Mouse (Mus musculus): ENCODE measurements around the gene Ctsm. TPM values are rescaled to one million over a fixed set of nuclear protein-coding genes. Genes with fewer than 3 reads are reported as not detected.
"Not testable (repeated sequence)": the region's sequence is repeated elsewhere in the genome, so short reads cannot be mapped to it uniquely, and the experiment has no call there.

Ctsm gene
- not detected in 2 replicates for polyA plus RNA-seq (2014; fragmentation: Nextera tagmentation; extraction: Ambion mirVana)

GRCm38 (mm10) chr13:61541631-61542030 lies at the start of gene Ctsm:
Gene Ctsm, minus strand, starts transcription at chr13:61541839.
- ATAC-seq (replicated peaks; ENCODE audit: insufficient number of reproducible peaks, low FRiP score, low TSS enrichment, low read depth) (no peak), DNase-seq (ENCODE audit: low spot score) (no peak)
- Histone ChIP-seq H3K27me3 (ENCODE audit: control insufficient read depth, insufficient read depth, low read length) (no peaks in the 10 kb centered on the region), H3K36me3 (replicated peaks; ENCODE audit: control insufficient read depth, insufficient read depth, low read depth, low read length) (no peaks in the 10 kb centered on the region), H3K27ac (replicated peaks; ENCODE audit: low read depth, low read length) (no peak within 1 kb of the TSS), H3K4me1 (ENCODE audit: control insufficient read depth, insufficient read depth, low read length) (no peaks in the 10 kb centered on the region), H3K4me2 (ENCODE audit: low read depth, low read length) (no peak within 1 kb of the TSS), H3K9ac (replicated peaks; ENCODE audit: low read length) (no peak within 1 kb of the TSS), H3K9me3 (replicated peaks; ENCODE audit: control insufficient read depth, low read length) (peaks cover 2% of the 10 kb centered on the region; the same call in 1 of the 2 replicates), H3K4me3 (ENCODE audit: low read depth, low read length) (no peak within 1 kb of the TSS)
- WGBS = 81% methylated on average over 4 of the region's 4 CpGs

- Histone ChIP-seq H3K9ac (replicated peaks; ENCODE audit: low read length) (no peak within 1 kb of the TSS), H3K4me1 (ENCODE audit: control insufficient read depth, insufficient read depth, low read length) (no peaks in the 10 kb centered on the region), H3K9me3 (replicated peaks; ENCODE audit: control insufficient read depth, low read length) (0 out of 2 replicates have a peak, but pooled peaks cover 2% of the 10 kb centered on the region), H3K4me2 (ENCODE audit: low read depth, low read length) (no peak within 1 kb of the TSS), H3K27ac (replicated peaks; ENCODE audit: low read depth, low read length) (no peak within 1 kb of the TSS), H3K4me3 (ENCODE audit: low read depth, low read length) (no peak within 1 kb of the TSS), H3K27me3 (ENCODE audit: control insufficient read depth, insufficient read depth, low read length) (no peaks in the 10 kb centered on the region), H3K36me3 (replicated peaks; ENCODE audit: control insufficient read depth, insufficient read depth, low read depth, low read length) (no peaks in the 10 kb centered on the region)
- no peak for ATAC-seq (replicated peaks; ENCODE audit: insufficient number of reproducible peaks, low FRiP score, low TSS enrichment, low read depth)
- no peak for DNase-seq (ENCODE audit: low spot score)
These were observed 28.4 kb upstream of the Ctsm start, which contains the start of gene Cts3 for GRCm38 (mm10) chr13:61570027-61570426. Gene Cts3, minus strand, starts transcription at chr13:61570127.

GRCm38 (mm10) chr13:61568074-61568473 lies 26.4 kb upstream of the Ctsm start, which contains the start of gene Gm49352:
Gene Gm49352, minus strand, starts transcription at chr13:61568174.
- H3K36me3 ChIP-seq (replicated peaks; ENCODE audit: control insufficient read depth, insufficient read depth, low read depth, low read length); H3K9me3 ChIP-seq (replicated peaks; ENCODE audit: control insufficient read depth, low read length); H3K27me3 ChIP-seq (ENCODE audit: control insufficient read depth, insufficient read depth, low read length); H3K4me2 ChIP-seq (ENCODE audit: low read depth, low read length); H3K9ac ChIP-seq (replicated peaks; ENCODE audit: low read length); H3K4me3 ChIP-seq (ENCODE audit: low read depth, low read length); H3K4me1 ChIP-seq (ENCODE audit: control insufficient read depth, insufficient read depth, low read length); ATAC-seq (replicated peaks; ENCODE audit: insufficient number of reproducible peaks, low FRiP score, low TSS enrichment, low read depth); H3K27ac ChIP-seq (replicated peaks; ENCODE audit: low read depth, low read length); DNase-seq (ENCODE audit: low spot score): not testable (repeated sequence)
- WGBS = 20% methylated on average over 1 of the region's 1 CpGs

Other genes with a start within 250 kb of the Ctsm start
- not detected in 2 replicates for gene Cts7, start 183.6 kb downstream of the Ctsm start, polyA plus RNA-seq (2014; fragmentation: Nextera tagmentation; extraction: Ambion mirVana)
- not detected in 2 replicates for gene Gm49352, start 26.3 kb upstream of the Ctsm start, polyA plus RNA-seq (2014; fragmentation: Nextera tagmentation; extraction: Ambion mirVana)
- gene Cts3, start 28.3 kb upstream of the Ctsm start, polyA plus RNA-seq (2014; fragmentation: Nextera tagmentation; extraction: Ambion mirVana) = not detected in 2 replicates